8 mouse cellular contexts compared by ENCODE assay signal in genomic region chrX:129750094-129750569, GRCm38 (mm10). TPM values are rescaled to one million over a fixed set of nuclear protein-coding genes. Genes with fewer than 3 reads are reported as not detected.
DNase-seq lines count a peak whose midpoint lies in the region; ATAC-seq and TF ChIP-seq lines count a peak whose summit lies in the region.

No protein-coding gene starts in this region.

- peak overlapping the region; percentile 82 for H3K4me3 ChIP-seq in E14TG2a.4 (replicated peaks; ENCODE audit: low read length)
- H3K4me3 ChIP-seq in embryonic facial prominence, embryonic 14.5 days (ENCODE audit: low read depth, low read length): peak overlapping the region; percentile 56
- H3K4me3 ChIP-seq in hindbrain, embryonic 11.5 days (ENCODE audit: low read depth, low read length): peak overlapping the region; percentile 49
- peak overlapping the region; percentile 56 for H3K4me3 ChIP-seq in midbrain, embryonic 13.5 days (replicated peaks)

- H3K4me2 ChIP-seq in embryonic facial prominence, embryonic 14.5 days (ENCODE audit: low read depth, low read length): peak overlapping the region; percentile 50
- peak overlapping the region; percentile 53 for H3K4me2 ChIP-seq in hindbrain, embryonic 11.5 days (replicated peaks; ENCODE audit: low read depth, low read length)
- peak overlapping the region; percentile 60 for H3K4me2 ChIP-seq in midbrain, embryonic 13.5 days (replicated peaks)

- no peak for DNase-seq in frontal cortex, postnatal 10 days (ENCODE audit: low spot score in 2 of 2)
- DNase-seq in embryonic facial prominence, embryonic 14.5 days (ENCODE audit: low spot score): peak; percentile 30
- peak; percentile 40 for DNase-seq in hindbrain, embryonic 11.5 days (ENCODE audit: low spot score)
- peak; percentile 3 for DNase-seq in liver
- DNase-seq in thymus, postnatal 14 days: no peak

- TF ChIP-seq CTCF in E14TG2a.4 (conservative IDR thresholded peaks at IDR 0.05; ENCODE audit: low read length): no peak

- WGBS in embryonic facial prominence, embryonic 14.5 days: 25% methylated on average over 12 of the region's 31 CpGs
- WGBS in hindbrain, embryonic 11.5 days: 14% methylated on average over 28 of the region's 31 CpGs
- WGBS in midbrain, embryonic 13.5 days: 27% methylated on average over 31 of the region's 31 CpGs

- no peaks in the 10 kb centered on the region for H3K9me3 ChIP-seq in E14TG2a.4 (ENCODE audit: low read length)
- H3K9me3 ChIP-seq in embryonic facial prominence, embryonic 14.5 days (ENCODE audit: control insufficient read depth, low read length): no peaks in the 10 kb centered on the region
- H3K9me3 ChIP-seq in hindbrain, embryonic 11.5 days (ENCODE audit: control insufficient read depth, low read length): no peaks in the 10 kb centered on the region
- no peaks in the 10 kb centered on the region for H3K9me3 ChIP-seq in midbrain, embryonic 13.5 days

- no peaks in the 10 kb centered on the region for H3K36me3 ChIP-seq in E14TG2a.4 (ENCODE audit: insufficient read depth, low read length)
- no peaks in the 10 kb centered on the region for H3K36me3 ChIP-seq in embryonic facial prominence, embryonic 14.5 days (ENCODE audit: control insufficient read depth, insufficient read depth, low read length)
- H3K36me3 ChIP-seq in hindbrain, embryonic 11.5 days (ENCODE audit: control insufficient read depth, insufficient read depth, low read length): no peaks in the 10 kb centered on the region
- H3K36me3 ChIP-seq in midbrain, embryonic 13.5 days: no peaks in the 10 kb centered on the region

- peaks cover 12% of the 10 kb centered on the region for H3K4me1 ChIP-seq in E14TG2a.4 (replicated peaks; ENCODE audit: low read depth, low read length)
- no peaks in the 10 kb centered on the region for H3K4me1 ChIP-seq in embryonic facial prominence, embryonic 14.5 days (ENCODE audit: control insufficient read depth, insufficient read depth, low read length)
- no peaks in the 10 kb centered on the region for H3K4me1 ChIP-seq in hindbrain, embryonic 11.5 days (replicated peaks; ENCODE audit: control insufficient read depth, insufficient read depth, low read length)
- H3K4me1 ChIP-seq in midbrain, embryonic 13.5 days (replicated peaks): no peaks in the 10 kb centered on the region

- H3K27ac ChIP-seq in embryonic facial prominence, embryonic 14.5 days (replicated peaks; ENCODE audit: low read depth, low read length): peak overlapping the region; percentile 63
- no peak overlapping the region for H3K27ac ChIP-seq in hindbrain, embryonic 11.5 days (ENCODE audit: low read depth, low read length)
- 0 out of 2 replicates have a peak overlapping the region, but pooled peaks have one; percentile 30 for H3K27ac ChIP-seq in midbrain, embryonic 13.5 days

- no peaks in the 10 kb centered on the region for H3K27me3 ChIP-seq in E14TG2a.4 (ENCODE audit: insufficient read depth, low read length)
- H3K27me3 ChIP-seq in embryonic facial prominence, embryonic 14.5 days (replicated peaks; ENCODE audit: control insufficient read depth, insufficient read depth, low read length): no peaks in the 10 kb centered on the region
- H3K27me3 ChIP-seq in hindbrain, embryonic 11.5 days (ENCODE audit: control insufficient read depth, insufficient read depth, low read length): no peaks in the 10 kb centered on the region
- no peaks in the 10 kb centered on the region for H3K27me3 ChIP-seq in midbrain, embryonic 13.5 days

- peak overlapping the region; percentile 68 for H3K9ac ChIP-seq in embryonic facial prominence, embryonic 14.5 days (ENCODE audit: low read depth, low read length)
- peak overlapping the region; percentile 54; the same call in 1 of the 2 replicates for H3K9ac ChIP-seq in hindbrain, embryonic 11.5 days (ENCODE audit: low read depth, low read length)
- peak overlapping the region; percentile 66 for H3K9ac ChIP-seq in midbrain, embryonic 13.5 days (replicated peaks)

- peak; percentile 76 for ATAC-seq in frontal cortex, adult (ENCODE audit: low TSS enrichment)
- peak; percentile 77 for ATAC-seq in embryonic facial prominence, embryonic 14.5 days (ENCODE audit: low read depth)
- peak; percentile 79 for ATAC-seq in hindbrain, embryonic 11.5 days (ENCODE audit: low FRiP score)
- ATAC-seq in midbrain, embryonic 13.5 days: peak; percentile 80

RNA-seq across cellular contexts. Expression of gene Diaph2, which starts 0.6 kb away (rescaled TPM):
- 5.9 and 6.8 TPM in 2 replicates for polyA plus RNA-seq in embryonic facial prominence, embryonic 14.5 days (2014; fragmentation: Nextera tagmentation; extraction: Ambion mirVana)
- polyA plus RNA-seq in hindbrain, embryonic 11.5 days (2014; fragmentation: Nextera tagmentation; extraction: Ambion mirVana): 5.1 and 6.8 TPM in 2 replicates
- polyA plus RNA-seq in midbrain, embryonic 13.5 days (2015; fragmentation: Nextera tagmentation; extraction: Ambion mirVana): 3.6 and 4.4 TPM in 2 replicates

Comparison
In these comparisons a context has a peak if more than half of its experiments do, and no peak if none do; other contexts are left out.
1. DNase-seq: peak in embryonic facial prominence, embryonic 14.5 days (single experiment), hindbrain, embryonic 11.5 days (single experiment) and liver (single experiment); none in frontal cortex, postnatal 10 days (0 of 2) and thymus, postnatal 14 days (single experiment).
2. Peak in every context shown above with its lines, with median percentiles within 50 percentile points of each other: ATAC-seq, H3K4me3 ChIP-seq, H3K4me2 ChIP-seq and H3K9ac ChIP-seq.